Mouse (Mus musculus) adrenal gland, adult 18-20 months (tissue): Measurements from ENCODE around the gene Nfib. TPM values are rescaled to one million over a fixed set of nuclear protein-coding genes. Genes with fewer than 3 reads are reported as not detected.
A peak's percentile ranks its signal among the peaks of the same experiment; 100 is the strongest.

Experiments
- DNase-seq, 2 experiments: peaks; one replicate each; pipeline ENCODE4 v3.0.0; 2021 to 2022; ENCODE audit warnings: low spot score in 2 of 2
- total RNA-seq, 2 experiments: library from RNA; stranded (reverse); gene quantifications; 1 replicate in 1 of 2; 2 replicates in 1 of 2; pipeline ENCODE4 v1.2.3; 2021

Gene Nfib
- total RNA-seq, 2 experiments from 2014 or later: 61.8 to 76.3 TPM

DNA sequence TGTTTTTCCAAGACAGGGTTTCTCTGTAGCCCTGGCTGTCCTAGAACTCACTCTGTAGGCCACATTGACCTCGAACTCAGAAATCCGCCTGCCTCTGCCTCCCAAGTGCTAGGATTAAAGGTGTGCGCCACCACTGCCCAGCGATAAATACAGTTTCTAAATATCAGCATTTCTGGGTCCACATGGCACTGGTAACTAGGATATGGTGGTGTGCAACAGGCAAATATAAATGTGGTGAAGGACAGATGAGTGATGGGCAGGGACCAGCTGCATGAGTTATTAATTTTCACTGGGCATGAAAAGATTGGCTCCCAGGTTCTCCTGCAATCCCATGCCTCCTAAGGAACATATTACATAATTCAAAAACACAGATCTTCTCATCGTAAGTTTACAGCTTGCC is 266.9 kb downstream of the Nfib start:
- DNase-seq: no peak

DNA sequence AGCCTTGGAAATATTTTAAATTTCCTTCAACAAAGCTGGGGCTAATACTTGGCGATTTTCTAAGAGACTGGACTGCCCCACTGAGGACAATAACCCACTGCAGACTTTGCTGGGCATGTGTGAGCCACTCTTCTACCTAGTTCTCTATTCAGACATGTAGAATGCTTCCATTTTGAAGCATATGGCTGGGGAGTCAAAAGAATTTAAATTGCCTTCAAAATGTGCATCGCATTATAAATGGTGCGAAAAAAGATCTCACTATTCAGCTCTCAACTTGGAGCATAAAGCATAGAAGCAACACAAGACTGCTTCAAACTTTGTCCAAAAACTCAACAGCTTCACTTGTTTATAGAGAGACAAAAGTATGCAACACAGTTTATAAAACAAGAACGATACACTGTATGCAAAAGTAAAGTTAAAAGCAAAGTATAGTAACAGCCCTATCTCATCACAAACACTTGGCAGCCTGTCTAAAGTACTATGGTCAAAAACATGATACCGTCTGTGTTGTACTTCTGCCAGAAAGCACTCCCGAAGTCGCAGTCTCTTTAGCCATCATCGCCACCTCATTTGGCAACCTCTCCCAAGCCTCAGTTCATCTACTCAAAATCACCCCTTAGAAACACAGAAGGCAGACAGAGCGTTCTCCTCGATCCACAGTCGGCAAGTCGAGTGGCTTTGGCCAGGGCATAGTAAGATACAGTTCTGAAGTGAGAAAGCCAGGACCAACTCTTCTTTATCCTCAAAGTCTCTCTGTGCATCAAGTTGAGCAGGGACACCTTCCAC is 267.8 kb downstream of the Nfib start:
- no peak for DNase-seq

DNA sequence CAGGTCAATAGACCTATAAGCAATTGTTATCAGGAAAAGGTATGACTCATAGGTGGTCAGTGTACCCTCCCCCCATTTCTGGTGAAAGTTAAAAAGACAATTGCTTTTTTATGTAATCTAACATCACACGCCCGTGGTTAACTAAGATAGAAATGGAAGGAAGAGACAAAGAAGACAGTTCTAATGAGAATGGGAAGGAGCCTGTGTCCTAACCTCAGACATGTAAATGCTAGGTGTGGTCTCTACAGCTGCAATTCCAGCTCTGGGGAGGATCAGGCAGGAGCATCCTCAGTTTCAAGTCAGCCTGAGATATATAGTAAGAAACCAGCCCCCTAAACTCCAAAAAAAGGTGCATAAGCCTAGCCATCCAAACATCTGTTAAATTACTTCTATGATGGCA is 268.9 kb downstream of the Nfib start:
- DNase-seq: no peak

DNA sequence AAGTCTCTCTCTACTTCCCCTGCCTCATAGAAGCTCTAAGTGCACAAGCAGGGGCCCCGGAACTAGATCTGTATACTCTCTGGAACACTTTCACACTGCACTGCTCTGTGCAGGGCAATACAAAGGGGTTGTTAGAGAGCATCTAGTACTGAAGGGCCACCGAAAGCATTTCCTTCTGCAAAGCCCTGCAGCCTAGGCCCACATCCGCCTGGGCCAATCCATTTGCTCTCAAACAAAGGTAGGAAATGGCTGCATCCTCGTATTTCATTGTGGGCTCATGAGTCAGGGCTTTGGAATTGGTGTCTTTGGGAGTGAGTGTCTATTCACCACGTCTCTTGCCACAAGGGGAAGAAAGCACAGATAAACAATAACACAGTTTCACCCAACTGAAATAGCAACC is 269.8 kb downstream of the Nfib start:
- peak in 1 of 2 experiments; percentile 12 for DNase-seq

DNA sequence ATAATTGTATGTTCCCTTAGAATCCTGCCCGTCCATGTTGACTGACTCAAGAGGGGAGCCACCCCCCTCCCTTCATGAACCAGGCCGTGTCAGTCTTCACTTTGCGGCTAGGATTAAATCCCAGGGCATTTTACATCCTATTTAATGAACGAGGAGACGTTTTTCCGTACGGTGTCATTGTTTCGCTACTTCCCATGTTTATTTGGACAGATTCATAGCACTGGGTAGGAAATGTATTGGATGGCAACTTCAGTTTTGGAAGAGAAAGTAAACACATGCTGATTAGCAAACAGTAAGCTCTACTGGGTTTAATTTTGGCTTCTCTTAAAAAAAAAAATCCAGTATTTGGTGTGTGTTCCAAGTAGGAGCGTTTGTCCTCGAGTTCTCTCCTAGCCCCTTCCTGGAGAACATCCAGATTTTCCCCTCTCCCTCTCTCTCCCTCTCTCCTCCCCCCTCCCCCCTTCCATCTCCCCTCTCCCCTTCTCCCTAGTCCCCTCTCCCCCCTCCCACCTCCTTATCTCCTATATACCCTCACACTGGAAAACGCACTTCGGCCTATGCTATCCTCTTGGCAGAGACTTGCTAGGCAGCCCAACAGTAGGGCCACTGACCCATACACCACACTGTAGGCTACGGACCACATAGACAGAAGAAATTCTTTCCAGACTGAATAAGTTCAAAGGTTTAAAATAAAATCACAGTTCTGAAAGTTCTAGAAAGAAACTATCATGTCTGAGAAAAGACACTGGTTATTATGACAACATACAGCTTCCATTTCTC is 271.4 kb downstream of the Nfib start:
- DNase-seq: no peak

DNA sequence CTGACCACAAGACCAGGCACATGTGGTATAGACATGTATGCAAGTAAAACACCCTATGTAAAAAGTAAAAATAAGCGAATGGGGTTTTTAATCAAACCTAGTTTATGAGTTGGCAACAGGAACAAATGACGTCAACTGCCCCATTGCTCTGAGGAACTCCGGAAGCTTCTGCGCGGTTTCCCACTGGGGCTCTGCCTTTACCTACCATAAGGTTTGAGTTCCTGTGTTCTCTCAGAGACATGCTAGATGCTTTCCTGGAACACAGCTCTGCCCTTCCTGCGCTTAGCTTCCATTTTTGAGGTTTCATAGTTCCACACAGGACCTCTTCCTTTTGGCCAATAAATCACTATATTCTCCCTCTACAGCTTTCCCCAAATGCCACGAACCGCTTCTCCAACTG is 273.7 kb downstream of the Nfib start:
- no peak for DNase-seq

DNA sequence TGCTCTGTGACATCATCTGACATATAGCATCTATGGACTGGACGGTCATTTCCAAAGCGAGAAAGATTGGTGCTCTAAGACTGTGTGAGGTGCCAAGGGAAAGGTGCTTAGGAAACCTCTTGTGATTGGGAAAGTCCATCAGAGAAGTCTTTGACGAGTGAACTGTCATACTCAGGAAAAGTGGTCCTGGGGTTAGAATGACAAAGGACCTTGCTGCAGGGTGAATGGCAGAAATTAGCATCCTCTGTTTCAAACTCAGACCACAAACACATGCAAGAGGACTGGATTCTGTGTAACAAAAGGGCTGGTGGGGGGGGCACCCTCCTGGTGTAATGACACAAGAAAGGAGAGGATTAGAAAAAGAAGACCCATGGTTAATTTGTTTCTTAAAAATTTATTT is 274.7 kb downstream of the Nfib start:
- no peak for DNase-seq

DNA sequence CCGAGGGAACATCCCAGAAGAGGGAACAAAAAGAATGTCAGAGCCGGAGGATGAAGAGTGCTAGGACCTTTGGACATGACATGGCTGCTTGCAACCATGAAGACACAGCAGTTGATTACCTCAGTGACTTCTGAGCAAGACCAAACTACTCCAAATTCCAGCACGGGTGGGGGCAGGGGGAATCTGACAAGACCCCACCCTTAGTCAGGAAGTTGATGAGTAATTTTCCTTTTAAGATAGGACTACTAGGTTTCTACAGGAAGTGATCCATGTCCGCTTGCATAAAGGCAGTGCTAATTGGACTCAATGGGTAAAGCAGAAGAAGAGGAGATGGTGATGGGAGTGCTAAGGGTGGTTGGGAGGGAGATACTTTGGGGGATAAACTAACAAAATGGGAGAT is 279.3 kb downstream of the Nfib start:
- no peak for DNase-seq

DNA sequence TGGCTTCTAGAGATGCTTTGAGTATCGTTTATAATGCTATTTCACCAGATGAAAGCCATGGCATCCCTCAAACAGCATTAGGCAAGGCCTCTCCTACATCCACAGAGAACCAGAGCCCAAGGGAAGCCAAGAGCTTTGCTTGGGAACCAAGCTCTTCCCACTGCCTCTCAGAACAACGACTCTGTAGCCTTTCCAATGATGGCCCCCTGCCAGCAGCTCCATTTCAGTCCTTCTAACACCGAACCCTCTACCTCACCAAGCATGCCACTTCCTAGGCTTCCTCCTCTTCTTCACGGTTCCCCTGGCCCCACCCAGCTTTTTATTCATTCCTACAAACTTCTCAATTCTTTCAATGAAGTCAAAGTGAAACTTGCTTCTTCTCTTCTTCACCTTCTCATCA is 287.3 kb downstream of the Nfib start:
- DNase-seq: no peak

DNA sequence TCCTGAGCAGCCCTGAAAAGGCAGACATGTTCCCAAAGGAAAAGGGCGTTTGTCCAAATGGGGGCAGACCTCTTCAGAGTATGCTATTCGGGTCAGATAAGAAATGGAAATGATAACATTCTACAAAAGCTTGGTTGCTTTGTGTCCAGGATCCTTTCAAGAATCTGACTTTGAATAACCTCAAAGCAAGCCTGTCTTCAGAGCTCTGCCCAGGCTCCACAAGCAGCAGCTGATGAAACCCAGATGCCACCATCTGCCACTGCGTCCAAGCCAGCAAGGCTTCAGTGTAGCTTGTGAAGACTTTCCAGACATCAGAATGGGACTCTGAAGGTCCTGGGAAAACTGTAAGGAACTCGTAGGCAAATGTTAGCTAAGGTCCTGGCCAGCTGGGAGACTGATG is 289.7 kb downstream of the Nfib start:
- no peak for DNase-seq

DNA sequence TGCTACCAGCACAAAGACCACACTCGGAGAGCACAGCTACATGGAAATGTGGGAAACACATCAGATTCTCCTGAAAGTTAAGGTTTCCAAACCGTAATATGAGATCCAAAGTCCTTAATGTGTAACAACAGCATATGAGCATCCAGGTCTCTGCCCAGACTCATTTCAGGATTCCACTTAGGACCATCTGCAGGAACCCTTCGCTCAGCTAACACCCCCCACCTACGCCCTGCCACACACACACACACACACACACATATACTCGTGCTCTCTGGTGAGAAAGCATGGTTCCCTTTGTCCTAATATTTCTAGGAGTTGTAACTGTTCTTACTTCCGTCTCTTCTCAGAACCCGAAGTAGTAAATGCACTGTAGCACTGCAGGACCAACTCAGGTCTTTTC is 292.9 kb downstream of the Nfib start:
- DNase-seq: no peak

DNA sequence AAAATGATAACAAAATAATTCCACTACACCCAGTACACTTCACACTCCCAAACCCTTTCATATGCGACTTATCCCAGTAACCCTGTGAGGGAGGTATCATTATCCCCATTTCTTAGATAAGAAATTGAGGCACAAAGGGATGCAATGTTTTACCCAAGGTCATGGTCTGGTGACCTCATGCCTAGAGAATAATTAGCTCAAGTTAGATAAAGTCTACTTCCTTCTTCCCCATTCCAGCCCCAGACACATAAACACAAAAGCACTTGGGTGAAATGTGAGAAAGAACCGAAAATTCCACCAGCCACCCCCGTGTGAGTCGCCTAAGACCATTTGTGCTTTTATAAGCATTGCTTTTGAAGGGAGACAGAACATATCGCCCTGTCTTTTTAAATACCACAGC is 293.6 kb downstream of the Nfib start:
- DNase-seq: no peak

DNA sequence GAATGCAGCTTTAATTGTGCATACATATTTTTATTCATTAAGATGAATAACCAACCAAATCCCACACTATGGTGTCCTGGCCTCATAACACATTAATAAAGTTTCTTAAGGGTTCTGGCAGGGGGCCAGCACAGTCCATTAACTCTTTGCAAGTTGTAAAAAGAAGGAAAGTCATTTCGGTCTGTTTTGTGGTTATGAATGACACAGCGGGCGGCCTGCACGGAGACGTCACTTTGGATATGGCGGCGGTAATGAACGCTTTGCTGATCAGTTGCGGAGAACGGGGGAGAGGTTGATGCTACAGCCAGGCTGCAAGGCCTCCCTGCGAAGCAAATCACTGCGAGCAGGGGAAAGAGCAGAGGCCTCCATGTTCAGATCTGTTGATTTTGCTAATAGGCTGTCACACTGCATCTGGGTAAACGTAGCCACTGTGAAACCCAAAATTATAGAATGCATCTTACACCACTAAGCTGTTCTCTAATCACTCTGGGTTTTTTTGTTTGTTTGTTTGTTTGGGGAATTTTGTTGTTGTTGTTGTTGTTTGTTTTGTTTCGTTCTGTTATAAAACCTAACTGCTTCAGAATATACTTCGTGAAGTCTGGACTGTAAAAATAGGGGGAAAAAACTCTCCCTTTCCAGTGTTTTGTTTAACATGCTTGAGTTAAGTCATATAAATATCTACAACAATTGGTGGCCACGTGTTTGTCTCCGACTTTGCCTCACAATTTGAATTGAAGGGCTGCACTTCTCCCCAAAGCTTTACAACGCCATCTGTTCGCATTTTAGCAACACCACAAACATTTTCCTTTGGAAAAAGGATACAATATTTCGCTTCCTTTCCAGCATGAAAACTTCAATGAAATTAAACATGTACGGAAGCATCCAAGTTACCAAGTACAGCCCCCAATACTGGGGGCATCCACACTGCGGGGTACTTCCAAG is 296.8 kb downstream of the Nfib start:
- no peak for DNase-seq

DNA sequence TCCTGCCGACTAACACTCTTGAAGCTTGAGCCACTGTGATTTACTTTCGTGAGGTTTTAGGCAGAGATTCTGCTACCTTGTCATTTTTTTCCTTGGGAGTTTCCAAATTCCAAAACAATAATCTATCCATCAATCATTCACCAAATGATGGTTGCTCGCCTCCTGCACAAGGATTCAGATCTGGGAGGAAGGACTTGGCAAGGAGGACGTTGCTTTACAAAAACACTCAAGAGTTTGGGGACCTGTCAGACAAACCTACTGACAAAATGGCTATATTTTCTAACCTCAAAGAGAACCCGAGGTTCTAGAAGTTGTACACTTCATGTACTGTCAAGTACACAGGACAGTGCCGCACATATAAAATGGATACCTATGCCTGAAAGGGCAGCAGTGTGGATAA is 299.0 kb downstream of the Nfib start:
- no peak for DNase-seq

DNA sequence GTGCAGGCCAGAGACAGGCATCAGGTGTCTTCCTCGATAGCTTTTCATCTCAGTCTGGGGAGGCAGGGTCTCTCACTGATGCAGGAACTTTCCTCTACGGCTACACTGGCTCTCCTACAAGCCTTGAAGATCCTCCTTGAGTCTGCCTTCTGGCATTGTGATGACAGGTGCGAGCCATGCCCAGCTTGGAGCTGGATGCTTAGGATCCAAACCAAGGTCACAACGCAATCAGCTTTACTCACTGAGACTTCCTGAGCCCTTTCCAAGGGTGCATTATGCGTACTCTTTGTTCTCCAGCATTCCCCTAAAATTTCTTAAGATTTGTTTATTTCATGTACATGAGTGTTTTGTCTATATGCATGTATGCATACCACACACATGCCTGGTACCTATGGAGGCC is 299.8 kb downstream of the Nfib start:
- DNase-seq: no peak

DNA sequence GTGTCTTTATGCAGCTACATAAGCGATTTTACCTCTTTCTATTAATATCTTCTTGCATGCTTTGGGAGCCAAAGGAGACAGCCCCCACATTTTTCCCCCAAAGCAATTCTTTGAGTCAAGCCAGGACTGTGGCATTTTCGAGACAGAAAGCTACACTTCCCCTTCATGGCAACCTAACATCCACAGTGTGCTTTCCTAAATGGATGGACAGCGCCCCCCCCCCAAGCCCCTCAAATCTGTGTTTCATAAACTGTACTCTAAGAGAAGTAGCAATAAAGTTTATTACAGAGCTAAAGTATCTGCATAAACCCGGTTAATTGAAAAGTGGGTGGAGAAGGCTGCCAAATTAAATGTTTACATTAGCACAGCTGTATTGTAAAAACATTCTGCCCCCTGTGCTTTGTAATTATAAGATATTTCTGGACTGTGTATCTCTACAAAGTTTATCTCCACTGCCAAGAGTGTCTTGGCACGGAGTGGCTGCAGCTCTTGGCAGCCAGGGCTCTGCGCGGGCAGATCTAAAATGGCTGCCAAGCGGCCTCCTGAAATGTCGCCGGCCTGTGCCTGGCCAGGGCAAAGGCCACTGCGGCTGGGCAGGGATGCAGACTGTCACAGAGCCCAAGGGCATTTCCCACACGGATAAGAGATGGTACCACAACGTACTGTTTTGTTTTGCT is 301.4 kb downstream of the Nfib start:
- DNase-seq: peak; percentile 53 to 58

DNA sequence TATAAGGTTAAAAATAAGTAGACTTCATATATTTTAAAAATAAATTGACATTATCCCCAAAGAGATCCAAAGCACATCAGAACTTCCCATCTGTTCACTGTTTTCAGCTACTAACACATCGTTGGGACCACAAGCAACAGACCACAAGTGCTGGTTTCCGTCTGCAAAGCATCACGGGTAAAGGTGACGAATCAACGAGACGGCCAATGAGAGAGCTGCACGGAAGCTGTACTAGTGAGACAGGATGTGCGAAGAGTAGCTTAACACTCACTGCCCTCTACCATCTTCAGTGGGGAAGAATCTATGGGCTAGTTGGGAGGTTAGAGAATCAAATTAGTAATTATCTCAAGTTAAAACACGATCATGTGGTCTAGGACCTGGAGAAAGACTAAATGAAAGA is 302.9 kb downstream of the Nfib start:
- no peak for DNase-seq

DNA sequence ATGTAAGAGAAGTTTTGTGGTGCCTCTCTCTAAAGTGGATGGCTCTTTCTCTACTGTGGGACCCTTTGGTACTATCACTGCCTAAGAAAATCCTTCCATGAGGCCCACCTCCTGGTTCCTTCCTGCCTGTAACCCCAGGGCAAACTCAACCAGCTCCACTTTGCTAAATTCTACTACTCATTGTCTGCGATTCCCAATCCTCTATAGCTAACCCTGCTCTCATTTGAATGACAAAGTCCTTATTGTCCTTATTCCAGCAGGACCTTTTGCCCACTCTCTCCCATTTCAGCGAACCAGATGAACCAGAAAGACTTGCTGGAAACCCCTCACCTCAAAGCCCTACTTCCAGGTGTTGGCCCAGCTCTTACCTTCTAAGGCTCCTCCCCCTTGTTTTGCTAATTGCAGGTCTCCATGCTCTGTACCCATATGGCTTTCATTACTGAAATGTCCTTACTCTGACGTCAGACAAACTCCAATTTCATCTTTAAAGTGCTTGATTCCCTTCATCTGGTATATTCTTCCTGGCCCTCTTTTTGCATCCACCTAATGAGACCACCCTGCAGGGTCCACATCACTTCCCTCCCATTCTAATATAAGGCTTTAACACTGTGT is 304.0 kb downstream of the Nfib start:
- DNase-seq: no peak

DNA sequence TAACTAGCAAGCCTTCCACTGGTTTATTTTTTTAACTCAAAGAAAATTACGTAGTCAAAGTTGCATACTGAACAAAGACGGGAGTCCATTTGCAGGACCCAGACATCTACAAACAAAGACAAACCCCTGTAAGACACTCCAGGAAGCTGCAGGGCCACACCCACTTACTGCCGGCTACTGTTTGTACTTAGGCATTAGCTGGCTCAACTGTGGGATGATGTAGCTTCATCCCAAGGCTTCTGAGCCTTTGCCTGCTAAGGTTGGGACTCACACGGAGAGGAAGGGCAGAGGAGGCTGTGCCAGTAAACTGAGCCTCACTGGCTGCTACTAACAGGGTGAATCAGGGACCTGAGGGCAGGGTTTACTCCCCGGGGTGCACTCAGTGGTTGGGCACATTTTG is 305.0 kb downstream of the Nfib start:
- DNase-seq: no peak
